Mouse (Mus musculus): ENCODE measurements around the gene Hrh1. TPM values are rescaled to one million over a fixed set of nuclear protein-coding genes. Genes with fewer than 3 reads are reported as not detected.
"Not testable (repeated sequence)": the region's sequence is repeated elsewhere in the genome, so short reads cannot be mapped to it uniquely, and the experiment has no call there.

Hrh1 gene
- polyA plus RNA-seq, 1 experiment from 2014 or later: not detected

GRCm38 (mm10) chr6:114461536-114461935 lies 63.8 kb downstream of the Hrh1 start:
- no peak for DNase-seq (ENCODE audit: low read depth, low spot score)
- peak; percentile 50 for TF ChIP-seq CTCF (IDR thresholded peaks at IDR 0.05)
- ChIA-PET POLR2A (no interaction called here), CTCF (no interaction called here)
- ATAC-seq: no peak
- H3K27me3 ChIP-seq: no peaks in the 10 kb centered on the region
- in situ Hi-C loops (cut with MboI; ENCODE audit: low pct_unique_long_range_greater_than_20kb): loop anchor here (5.0 kb wide), 1 partner anchor 231 kb away; no protein-coding TSS in a partner anchor

- POLR2A ChIA-PET: no interaction called here
- no peaks in the 10 kb centered on the region for H3K27me3 ChIP-seq
- TF ChIP-seq CTCF (IDR thresholded peaks at IDR 0.05): peak; percentile 58
- no peak for DNase-seq (ENCODE audit: low read depth, low spot score)
- CTCF ChIA-PET: interaction anchor here (0.6 kb wide), 1 partner anchor 192 kb away, joined by 3 read pairs; no protein-coding TSS in a partner anchor
- no peak for ATAC-seq
- in situ Hi-C loops (cut with MboI; ENCODE audit: low pct_unique_long_range_greater_than_20kb): loop anchor here (5.0 kb wide), 1 partner anchor 230 kb away; no protein-coding TSS in a partner anchor
These were observed 65.0 kb downstream of the Hrh1 start for GRCm38 (mm10) chr6:114462747-114463146.

GRCm38 (mm10) chr6:114473541-114473940 lies 75.8 kb downstream of the Hrh1 start:
- H3K27me3 ChIP-seq: peaks cover 8% of the 10 kb centered on the region
- ATAC-seq: peak; percentile 47
- no peak for TF ChIP-seq CTCF (IDR thresholded peaks at IDR 0.05)
- in situ Hi-C loops (cut with MboI; ENCODE audit: low pct_unique_long_range_greater_than_20kb): no loop called here
- DNase-seq (ENCODE audit: low read depth, low spot score): peak; percentile 31
- POLR2A ChIA-PET: no interaction called here
- CTCF ChIA-PET: no interaction called here

- ChIA-PET CTCF (no interaction called here), POLR2A (no interaction called here)
- H3K27me3 ChIP-seq: peaks cover 4% of the 10 kb centered on the region
- in situ Hi-C loops (cut with MboI; ENCODE audit: low pct_unique_long_range_greater_than_20kb): no loop called here
- no peak for ATAC-seq
- TF ChIP-seq CTCF (IDR thresholded peaks at IDR 0.05): no peak
- DNase-seq (ENCODE audit: low read depth, low spot score): no peak
These were observed 76.3 kb downstream of the Hrh1 start for GRCm38 (mm10) chr6:114474059-114474458.

GRCm38 (mm10) chr6:114474911-114475310 lies 77.2 kb downstream of the Hrh1 start:
- no peak for TF ChIP-seq CTCF (IDR thresholded peaks at IDR 0.05)
- DNase-seq (ENCODE audit: low read depth, low spot score) (no peak), ATAC-seq (no peak)
- in situ Hi-C loops (cut with MboI; ENCODE audit: low pct_unique_long_range_greater_than_20kb): no loop called here
- peaks cover 3% of the 10 kb centered on the region for H3K27me3 ChIP-seq
- ChIA-PET POLR2A (no interaction called here), CTCF (no interaction called here)

GRCm38 (mm10) chr6:114478771-114479170 lies 81.0 kb downstream of the Hrh1 start:
- ChIA-PET POLR2A (interaction anchor here (0.6 kb wide), 1 partner anchor 636 kb away, joined by 3 read pairs; no protein-coding TSS in a partner anchor), CTCF (no interaction called here)
- DNase-seq (ENCODE audit: low read depth, low spot score) (no peak), ATAC-seq (no peak)
- TF ChIP-seq CTCF (IDR thresholded peaks at IDR 0.05): no peak
- H3K27me3 ChIP-seq: peaks cover 8% of the 10 kb centered on the region
- in situ Hi-C loops (cut with MboI; ENCODE audit: low pct_unique_long_range_greater_than_20kb): no loop called here

GRCm38 (mm10) chr6:114479644-114480410 lies 82.1 kb downstream of the Hrh1 start:
- DNase-seq (ENCODE audit: low read depth, low spot score) (no peak), ATAC-seq (no peak)
- CTCF ChIA-PET: no interaction called here
- in situ Hi-C loops (cut with MboI; ENCODE audit: low pct_unique_long_range_greater_than_20kb): no loop called here
- POLR2A ChIA-PET: no interaction called here
- peaks cover 8% of the 10 kb centered on the region for H3K27me3 ChIP-seq
- no peak for TF ChIP-seq CTCF (IDR thresholded peaks at IDR 0.05)

GRCm38 (mm10) chr6:114489371-114489770 lies 91.6 kb downstream of the Hrh1 start:
- in situ Hi-C loops (cut with MboI; ENCODE audit: low pct_unique_long_range_greater_than_20kb): no loop called here
- ATAC-seq: no peak
- no peak for TF ChIP-seq CTCF (IDR thresholded peaks at IDR 0.05)

GRCm38 (mm10) chr6:114492588-114492987 lies 94.9 kb downstream of the Hrh1 start:
- in situ Hi-C loops (cut with MboI; ENCODE audit: low pct_unique_long_range_greater_than_20kb); POLR2A ChIA-PET; H3K27me3 ChIP-seq; CTCF ChIA-PET; DNase-seq (ENCODE audit: low read depth, low spot score); ATAC-seq: not testable (repeated sequence)

More at GRCm38 (mm10) chr6:114489371-114489770, 91.6 kb downstream of the Hrh1 start:
- H3K27me3 ChIP-seq: no peaks in the 10 kb centered on the region
- DNase-seq (ENCODE audit: low read depth, low spot score): no peak
- ChIA-PET POLR2A (no interaction called here), CTCF (no interaction called here)

- POLR2A ChIA-PET; in situ Hi-C loops (cut with MboI; ENCODE audit: low pct_unique_long_range_greater_than_20kb); H3K27me3 ChIP-seq; DNase-seq (ENCODE audit: low read depth, low spot score); CTCF ChIA-PET; ATAC-seq: not testable (repeated sequence)
These were observed 97.3 kb downstream of the Hrh1 start for GRCm38 (mm10) chr6:114494987-114495386.

GRCm38 (mm10) chr6:114514038-114514437 lies 116.3 kb downstream of the Hrh1 start:
- H3K27me3 ChIP-seq; ATAC-seq; CTCF ChIA-PET; POLR2A ChIA-PET; DNase-seq (ENCODE audit: low read depth, low spot score); in situ Hi-C loops (cut with MboI; ENCODE audit: low pct_unique_long_range_greater_than_20kb): not testable (repeated sequence)

- H3K27me3 ChIP-seq; CTCF ChIA-PET; DNase-seq (ENCODE audit: low read depth, low spot score); POLR2A ChIA-PET; ATAC-seq; in situ Hi-C loops (cut with MboI; ENCODE audit: low pct_unique_long_range_greater_than_20kb): not testable (repeated sequence)
These were observed 131.0 kb downstream of the Hrh1 start for GRCm38 (mm10) chr6:114528709-114529108.

Other genes starting within 250 kb of the Hrh1 start
- not detected for gene Slc6a1, start 115.3 kb upstream of the Hrh1 start, polyA plus RNA-seq (2021)
- gene Atg7, start 245.2 kb downstream of the Hrh1 start, polyA plus RNA-seq (2021): 25.5 TPM